Mouse (Mus musculus) gastrocnemius, postnatal 14 days (tissue): ENCODE data around the gene Tmem182. TPM values are rescaled to one million over a fixed set of nuclear protein-coding genes. Genes with fewer than 3 reads are reported as not detected.
A peak's percentile ranks its signal among the peaks of the same experiment; 100 is the strongest.

Source experiments
- DNase-seq: peaks from one replicate; pipeline ENCODE4 v3.0.0; 2021; ENCODE audit warnings: mixed read lengths
- intact Hi-C: fragments of 180-260 bp; cut with DNase I; formaldehyde crosslinking; loops from one replicate; pipeline ENCODE4 v1.15.1; 2025; ENCODE audit warnings: low total_unique reads
- long read RNA-seq, 2 experiments: library from polyadenylated mRNA; stranded (forward); transcript quantifications; one replicate each; pipeline ENCODE4 v2.0.0; 2021
- total RNA-seq, 2 experiments: library from RNA; stranded (reverse); gene quantifications; 2 replicates each; pipeline ENCODE4 v1.2.3; 2021

Gene Tmem182
- 100 to 1,000 TPM; 181 to 201 TPM for total RNA-seq
- long read RNA-seq, experiment 1, transcript Tmem182-201 (5 exons, 2,716 nt) = major isoform, 168 of 206 reads
- long read RNA-seq, experiment 1, partial matches to known transcripts = 9 of 206 reads
- long read RNA-seq, experiment 1, other reads (novel, unspliced or antisense) = 29 of 206 reads
- long read RNA-seq, experiment 2, transcript Tmem182-201 (5 exons, 2,716 nt) = major isoform, 223 of 269 reads
- long read RNA-seq, experiment 2, partial matches to known transcripts = 16 of 269 reads
- long read RNA-seq, experiment 2, other reads (novel, unspliced or antisense) = 30 of 269 reads

DNA sequence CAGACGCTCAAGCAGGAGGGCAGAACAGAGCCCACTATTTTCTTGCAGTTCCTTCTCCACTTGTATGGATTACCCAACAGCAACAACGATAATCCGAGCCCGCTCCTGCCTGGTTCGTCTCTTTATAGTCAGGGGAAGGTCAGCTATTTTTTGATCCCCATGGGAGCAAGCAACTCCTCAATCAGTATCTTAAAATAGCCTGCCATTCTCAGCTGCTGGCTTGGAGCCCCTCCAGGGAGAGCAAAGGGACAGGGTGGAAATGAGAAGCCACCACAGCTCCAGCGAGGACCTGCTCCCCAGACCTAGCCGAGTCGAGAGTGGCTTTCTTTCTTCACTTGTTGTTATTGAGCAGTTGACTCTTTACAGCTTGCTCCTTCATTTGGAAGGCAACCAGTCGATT is at the start of gene Tmem182:
Gene Tmem182 (plus strand): TSS at position 251 of the 400 bp plus-strand sequence.
- intact Hi-C loops = no loop called here
- peak; percentile 86 for DNase-seq

DNA sequence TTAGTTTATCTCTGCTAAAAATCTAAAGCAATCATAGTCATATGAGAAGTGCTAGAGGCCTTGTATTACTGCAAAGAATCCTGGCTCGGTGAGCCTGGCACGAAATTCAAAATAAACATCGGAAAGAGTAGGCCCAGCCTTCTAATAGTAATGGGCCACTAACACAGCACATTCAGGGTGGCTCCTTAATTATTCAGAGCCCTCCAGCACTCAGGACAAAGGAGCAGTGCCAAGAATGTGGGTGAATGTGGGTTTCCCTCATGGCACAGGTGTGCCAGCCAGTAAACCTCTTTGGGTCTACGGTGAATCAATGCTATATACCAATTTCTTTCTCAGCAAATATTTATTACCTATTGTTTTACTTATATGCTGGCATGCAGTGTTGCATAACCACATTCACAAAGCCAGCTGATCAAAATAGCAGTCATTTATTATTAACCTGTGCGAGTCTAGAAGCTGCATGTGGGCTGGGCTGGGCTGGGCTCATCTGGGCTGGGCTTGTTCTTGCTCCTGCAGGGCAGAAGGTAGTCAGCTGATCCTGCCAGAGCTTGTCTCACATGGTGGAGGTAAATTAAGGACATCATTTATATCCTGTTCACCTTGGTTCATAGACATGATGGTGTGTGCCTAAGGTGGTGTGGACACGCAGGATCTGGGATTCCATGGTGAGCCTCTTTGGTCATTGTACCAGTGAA is 45.5 kb upstream of the Tmem182 start:
- DNase-seq = no peak
- intact Hi-C loops = no loop called here

DNA sequence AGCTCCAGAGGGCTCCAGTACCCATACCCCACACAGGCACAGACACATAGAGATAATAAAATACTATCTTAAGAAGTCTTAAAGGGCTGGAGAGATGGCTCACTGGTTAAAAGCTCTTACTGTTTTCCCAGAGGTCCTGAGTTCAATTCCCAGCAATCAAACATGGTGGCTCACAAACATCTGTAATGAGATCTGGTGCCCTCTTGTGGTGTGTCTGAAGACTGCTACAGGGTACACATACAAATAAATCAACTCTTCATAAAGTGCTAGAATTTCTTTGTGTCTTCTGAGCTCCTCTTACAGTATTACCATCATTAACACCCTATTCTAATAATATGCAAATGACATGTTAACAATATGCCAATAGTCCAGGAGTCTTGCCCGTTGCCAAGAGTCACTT is 41.4 kb upstream of the Tmem182 start:
- no peak for DNase-seq
- intact Hi-C loops = no loop called here

DNA sequence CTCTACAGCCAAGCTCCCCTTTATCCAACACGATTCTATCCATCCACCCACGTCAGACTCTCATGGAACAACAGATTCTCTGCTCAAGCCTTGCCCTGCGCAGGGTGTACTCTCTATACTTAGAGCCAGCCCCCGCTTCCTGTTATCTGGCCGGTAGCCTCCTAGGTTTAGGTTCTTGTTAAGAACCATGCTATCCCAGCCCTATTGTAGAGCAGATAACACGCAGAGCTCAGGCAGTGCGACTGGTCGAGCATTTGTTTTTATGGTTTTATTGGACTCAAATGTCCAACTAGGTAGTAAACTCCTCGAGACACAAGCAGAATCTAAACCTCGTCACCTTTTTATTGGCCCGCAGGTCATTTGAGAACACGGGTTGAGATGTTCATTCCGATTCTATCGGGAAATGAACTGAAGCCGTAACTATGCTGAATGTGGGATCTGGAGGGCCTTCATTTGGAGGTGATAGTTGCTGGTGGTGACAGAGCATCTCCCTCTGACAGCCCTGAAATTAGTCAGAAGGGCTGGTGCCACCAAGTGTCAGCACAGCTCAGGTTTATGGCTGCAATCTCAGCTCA is 40.6 kb upstream of the Tmem182 start:
- DNase-seq = no peak
- intact Hi-C loops = no loop called here

DNA sequence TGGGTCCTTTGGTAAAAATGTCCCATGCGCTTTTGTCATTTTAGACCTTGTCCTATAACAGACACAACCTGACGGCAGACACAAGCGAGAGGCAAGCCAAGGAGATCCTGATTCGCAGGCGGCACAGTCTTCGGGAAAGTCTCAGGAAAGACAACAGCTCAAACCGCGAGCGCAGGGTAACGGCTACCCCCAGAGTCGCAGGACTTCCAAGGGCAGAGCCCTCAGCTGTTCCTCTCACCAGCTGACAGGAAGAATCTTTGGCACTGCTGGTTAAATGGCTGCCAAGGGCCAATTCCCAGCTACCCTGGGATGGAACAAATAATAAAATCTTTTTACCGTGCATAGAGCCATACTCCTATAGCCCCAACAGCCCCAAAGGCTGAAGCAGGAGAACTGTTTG is 39.9 kb upstream of the Tmem182 start:
- DNase-seq = peak; percentile 42
- intact Hi-C loops = no loop called here

DNA sequence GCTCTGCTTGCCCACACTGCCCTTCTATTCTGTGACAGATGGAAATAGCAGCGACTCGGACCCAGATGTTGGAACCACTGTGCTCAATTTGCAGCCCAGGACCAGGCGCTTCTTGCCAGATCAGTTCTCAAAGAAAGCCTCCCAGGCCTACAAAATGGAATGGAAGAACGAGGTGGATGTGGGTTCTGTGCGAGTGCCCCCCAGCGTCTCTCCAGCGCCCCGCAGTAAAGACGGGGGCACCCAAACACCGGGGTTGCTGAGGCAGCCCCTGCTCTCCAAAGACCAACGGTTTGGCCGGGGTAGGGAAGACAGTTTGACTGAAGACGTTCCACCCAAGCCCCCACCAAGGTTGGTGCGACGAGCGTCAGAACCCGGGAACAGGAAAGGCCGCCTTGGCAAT is 37.8 kb upstream of the Tmem182 start:
- intact Hi-C loops = no loop called here

DNA sequence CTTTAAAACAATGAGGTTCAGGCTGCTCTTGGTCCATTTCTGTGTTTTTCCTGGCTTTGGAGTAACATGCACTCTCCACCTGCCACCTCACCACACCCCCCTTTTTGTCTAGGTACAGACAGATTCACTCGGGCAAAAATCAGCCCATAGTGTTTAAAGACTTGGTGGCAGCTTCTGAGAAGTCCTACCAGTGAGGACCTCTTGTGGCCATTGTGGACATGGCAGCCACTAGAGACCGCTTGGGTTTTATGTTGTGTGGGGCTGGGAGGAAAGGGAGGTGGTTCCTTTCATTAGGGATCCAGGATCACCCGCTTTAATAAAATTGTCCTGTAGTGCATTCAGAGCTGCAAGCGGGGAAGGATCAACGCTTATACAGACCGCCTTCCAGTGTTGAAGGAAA is 36.8 kb upstream of the Tmem182 start:
- intact Hi-C loops = no loop called here
- peak; percentile 33 for DNase-seq

More for the DNA sequence above, 37.8 kb upstream of the Tmem182 start:
- no peak for DNase-seq

DNA sequence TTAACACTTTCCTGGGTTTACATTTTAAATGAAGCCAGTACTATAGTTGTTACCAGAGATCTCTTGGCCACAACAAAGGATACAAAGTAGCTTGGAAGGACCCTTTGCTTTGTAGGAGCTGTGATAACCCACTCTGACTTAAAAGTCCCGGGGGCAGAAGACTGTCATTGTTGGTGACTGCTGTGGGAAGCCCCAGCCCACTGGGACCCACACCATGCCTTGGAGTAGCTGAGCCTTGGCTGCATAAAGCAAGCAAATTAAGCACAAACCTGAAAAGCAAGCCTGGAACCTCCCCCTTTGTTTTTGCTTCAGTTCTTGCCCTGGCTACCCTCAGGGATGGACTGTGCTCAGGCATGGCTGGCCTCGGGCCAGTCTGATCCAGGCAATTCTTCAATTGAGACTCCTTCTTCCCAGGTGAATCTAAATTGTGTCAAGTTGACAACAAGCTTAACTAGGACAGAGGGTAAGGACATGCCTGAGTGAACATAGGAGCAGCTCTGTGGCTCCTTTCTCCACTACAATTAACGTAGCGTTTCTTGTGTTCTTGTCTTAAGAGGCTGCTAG is 36.0 kb upstream of the Tmem182 start:
- DNase-seq = no peak
- intact Hi-C loops = no loop called here

DNA sequence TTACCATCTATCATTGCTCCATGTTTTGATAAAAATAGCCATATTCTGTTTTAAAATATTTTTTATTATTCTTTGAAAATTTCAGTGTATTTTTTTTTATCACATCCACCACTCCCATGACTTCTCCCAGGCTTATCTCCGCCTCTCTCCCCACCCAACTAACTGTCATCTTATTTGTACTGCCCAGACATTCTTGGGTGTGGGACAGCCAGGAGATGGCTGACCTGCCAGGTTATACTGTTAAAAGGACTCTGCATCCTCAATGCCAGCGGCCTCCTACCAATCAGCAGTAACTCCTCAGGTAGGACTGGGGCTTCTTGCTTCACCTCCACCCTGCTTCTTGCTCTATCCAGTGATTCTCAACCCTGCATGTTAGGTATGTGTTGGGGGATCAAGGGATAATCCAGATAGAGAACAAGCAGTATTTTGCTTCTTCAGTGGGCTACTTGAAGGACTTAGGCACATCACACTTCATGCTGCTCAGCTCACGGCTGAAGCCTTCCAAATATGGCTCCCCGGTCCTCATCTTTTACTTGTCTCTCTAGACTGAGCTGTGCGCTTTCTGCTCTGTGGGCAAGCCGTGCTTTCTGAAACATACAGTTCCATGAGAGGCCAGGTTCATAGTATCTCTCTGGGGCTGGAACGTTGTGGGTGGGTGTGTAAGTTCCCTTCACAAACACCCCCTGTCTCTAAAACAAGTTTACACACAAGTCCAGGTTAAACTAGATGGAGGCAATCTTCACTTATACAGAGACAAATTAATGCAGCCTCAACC is 34.0 kb upstream of the Tmem182 start:
- intact Hi-C loops = loop anchor here (10.0 kb wide), 1 partner anchor 187 kb away; the partner anchor contains the start of gene Slc9a4
- DNase-seq = no peak

DNA sequence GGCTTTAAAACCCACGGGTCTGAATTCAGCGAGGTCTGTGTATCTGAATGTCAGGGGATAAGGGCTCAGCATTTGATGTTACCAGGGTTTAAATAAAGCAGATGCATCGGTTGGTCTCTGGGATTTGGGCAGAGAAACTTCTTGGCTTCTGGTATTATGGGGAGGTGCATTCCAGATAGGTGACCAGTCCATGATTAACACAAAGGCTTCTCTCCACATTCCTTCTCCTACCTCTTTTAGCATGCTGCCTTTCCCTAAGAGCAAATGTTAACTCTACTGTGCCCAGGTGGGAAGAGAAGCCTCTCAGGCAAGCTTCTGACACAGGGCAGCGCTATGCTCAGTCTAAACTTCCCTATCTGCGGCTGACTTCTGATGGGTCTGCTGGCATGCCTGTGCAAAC is 32.2 kb upstream of the Tmem182 start:
- no peak for DNase-seq
- intact Hi-C loops = loop anchor here (10.0 kb wide), 1 partner anchor 188 kb away; the partner anchor contains the start of gene Slc9a4

DNA sequence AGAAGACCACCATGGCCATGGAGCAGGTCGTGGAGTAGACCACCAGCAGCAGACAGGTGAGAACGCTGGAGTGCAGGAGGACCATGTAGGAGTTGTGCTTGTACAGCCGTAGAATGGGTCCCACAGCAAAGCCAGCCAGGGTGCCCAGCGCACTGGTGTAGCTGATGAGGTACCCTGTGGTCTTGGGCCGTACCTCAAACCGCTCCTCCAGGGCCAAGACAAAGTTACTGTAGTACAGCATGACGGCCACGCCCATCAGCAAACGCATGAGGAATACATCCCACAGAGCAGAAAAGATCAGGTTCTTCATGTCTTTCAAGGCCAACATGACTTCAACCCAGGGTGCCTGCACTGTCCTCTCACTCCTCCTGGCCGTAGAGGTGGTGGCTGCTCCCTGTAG is 31.4 kb upstream of the Tmem182 start:
- intact Hi-C loops = loop anchor here (10.0 kb wide), 1 partner anchor 189 kb away; the partner anchor contains the start of gene Slc9a4
- DNase-seq = no peak

DNA sequence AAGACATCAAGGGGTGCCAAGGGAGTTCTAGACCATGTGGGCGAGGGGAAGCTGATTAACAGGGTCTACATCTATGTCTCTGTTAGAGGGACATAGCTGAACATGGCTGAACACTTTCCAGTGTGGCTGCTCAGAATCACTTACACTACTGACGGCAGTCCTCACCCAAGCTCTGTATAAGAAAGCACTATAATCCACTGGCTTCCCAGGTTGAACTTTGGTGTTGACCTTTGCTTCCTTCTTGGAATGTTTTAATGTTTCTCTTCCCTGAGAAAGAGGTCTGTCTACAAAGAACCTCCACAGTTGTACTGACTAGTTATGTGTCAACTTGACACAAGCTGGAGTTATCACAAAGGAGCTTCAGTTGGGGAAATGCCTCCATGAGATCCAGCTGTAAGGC is 29.3 kb upstream of the Tmem182 start:
- DNase-seq = no peak
- intact Hi-C loops = loop anchor here (10.0 kb wide), 1 partner anchor 191 kb away; the partner anchor contains the start of gene Slc9a4

DNA sequence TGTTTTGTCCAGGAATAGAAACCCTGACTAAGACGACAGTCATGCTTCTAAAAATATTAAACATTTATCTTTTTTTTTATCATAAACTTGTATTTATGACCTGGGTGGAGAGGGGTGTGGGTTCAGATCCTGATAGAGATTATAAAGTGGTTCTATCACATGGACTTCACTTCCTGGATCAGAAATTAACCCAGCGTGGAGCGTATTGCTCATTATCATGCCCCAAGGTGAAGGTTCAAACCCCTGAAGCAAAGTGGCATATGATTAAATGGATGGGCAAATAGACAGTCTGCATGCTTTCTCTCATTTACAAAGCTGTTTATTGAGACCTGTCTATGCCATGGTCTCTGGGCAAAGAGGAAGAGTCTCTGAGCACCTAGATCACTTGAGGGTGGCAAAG is 28.6 kb upstream of the Tmem182 start:
- intact Hi-C loops = loop anchor here (10.0 kb wide), 1 partner anchor 192 kb away; the partner anchor contains the start of gene Slc9a4
- DNase-seq = no peak

DNA sequence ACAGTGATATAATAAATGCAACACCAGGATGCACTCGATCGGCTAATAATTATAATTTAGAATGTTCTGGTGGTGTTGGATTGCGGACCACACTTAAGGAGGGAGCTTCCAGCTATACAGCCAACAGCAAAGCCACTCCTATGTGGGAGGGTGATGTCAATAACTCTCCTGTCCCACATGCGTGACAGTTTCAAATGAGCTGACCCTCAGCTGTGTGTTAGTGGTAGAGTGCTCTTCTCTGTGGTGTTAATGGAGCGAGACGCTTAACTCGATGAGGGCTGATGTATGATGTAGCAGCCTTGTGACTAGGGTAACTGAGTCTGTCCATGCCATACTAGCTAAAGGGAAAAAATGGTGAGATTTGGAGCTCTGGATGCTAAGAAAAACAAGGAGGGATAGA is 22.0 kb upstream of the Tmem182 start:
- DNase-seq = no peak

DNA sequence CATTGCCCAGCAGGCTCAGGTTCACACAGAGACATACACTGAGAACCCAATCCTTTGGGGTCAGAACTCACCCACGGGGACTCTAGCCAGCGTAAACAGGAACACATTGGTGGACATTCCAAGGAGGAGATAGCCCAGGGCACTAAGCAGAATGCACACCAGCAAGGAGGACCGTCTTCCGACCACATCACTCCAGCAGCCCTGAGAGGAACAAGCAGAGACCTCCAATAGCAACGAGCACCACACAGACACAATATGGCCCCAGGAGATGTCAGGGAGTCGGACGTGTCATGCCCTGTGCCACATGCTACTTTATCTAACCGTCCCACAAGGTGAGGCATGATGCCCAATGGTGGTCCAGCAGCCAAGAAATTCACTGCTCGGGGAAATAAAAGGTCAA is 21.1 kb upstream of the Tmem182 start:
- no peak for DNase-seq
- intact Hi-C loops = no loop called here

More for the DNA sequence above, 22.0 kb upstream of the Tmem182 start:
- intact Hi-C loops = no loop called here

DNA sequence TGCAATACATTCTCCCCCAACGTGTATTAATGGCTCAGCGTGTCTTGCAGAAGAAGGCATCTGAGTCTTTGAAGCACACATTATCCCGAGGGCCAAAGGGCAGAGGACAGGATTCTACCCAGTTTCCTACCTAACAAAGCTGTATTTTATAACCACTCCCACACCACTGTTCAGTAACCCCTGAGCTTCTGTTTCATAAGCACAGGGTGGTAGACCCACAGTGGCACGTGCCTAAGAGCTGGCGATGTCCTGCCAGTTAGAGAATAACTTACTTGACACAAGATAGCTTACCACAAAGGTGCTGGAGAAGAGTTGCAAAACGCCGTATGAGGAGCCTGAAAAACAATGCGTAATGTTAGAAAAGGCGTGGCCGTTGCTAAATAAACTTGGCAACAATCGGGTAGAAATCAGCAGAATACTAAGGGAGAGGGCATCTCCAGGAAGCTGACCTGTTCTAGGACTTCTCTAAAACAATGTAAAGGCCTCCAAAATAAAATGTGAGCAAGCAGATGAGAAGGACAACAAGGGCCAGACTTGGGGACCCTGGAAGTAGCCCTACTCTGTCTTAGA is 19.4 kb upstream of the Tmem182 start:
- intact Hi-C loops = no loop called here
- DNase-seq = no peak

DNA sequence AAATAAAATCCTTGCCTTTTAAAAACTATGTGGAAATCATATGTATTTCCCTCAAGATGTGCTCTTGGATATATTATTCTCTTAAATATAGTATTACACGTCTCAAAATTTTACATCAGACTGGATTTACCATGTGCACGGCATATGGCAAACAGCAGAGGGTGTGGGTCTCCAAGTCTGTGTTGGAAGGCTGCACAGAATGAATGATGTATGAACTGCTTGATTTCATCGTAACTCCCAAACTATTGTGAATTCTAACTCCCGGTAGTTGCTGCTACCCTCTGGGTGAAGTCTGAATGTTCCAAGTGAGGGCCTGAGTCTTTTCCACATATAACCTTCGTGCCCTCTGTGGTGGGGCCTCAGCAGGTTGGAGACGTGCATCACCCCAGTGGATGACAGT is 16.4 kb upstream of the Tmem182 start:
- DNase-seq = no peak
- intact Hi-C loops = no loop called here

DNA sequence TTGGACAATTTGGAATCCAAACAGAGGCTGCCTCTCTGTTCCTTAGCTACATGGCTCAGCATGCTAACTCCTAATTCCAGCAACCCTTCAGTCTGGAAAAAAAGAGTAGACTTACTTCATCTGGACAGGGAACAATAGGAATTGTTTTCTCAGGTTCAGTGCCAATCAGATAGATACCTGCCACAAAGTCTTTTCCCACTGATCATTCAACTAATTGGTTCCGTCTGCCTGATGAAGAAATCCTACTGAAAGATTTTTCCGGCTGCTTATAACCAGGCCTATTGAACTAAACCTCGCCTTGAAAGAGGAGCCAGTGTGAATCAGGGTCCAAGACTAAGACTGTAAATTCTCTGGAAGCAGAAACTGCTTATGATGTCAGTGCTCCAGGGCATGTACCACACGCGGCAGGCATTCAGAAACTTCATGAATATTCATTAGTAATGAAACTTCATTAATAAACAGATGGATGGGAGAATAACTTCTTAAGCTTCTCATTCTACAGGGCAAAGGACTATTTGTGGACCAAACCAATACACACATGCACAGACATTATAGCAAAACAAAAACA is 15.7 kb upstream of the Tmem182 start:
- intact Hi-C loops = no loop called here
- DNase-seq = no peak
